Mouse (Mus musculus) testis, adult 2 months (tissue): Measurements from ENCODE around the gene Inpp5f. TPM values are rescaled to one million over a fixed set of nuclear protein-coding genes. Genes with fewer than 3 reads are reported as not detected.
"Not testable (repeated sequence)": the region's sequence is repeated elsewhere in the genome, so short reads cannot be mapped to it uniquely, and the experiment has no call there.

Experiments
- H3K27ac ChIP-seq: fragments of 200-500 bp; 2 replicates; pipeline ENCODE4 v1.5.1; 2012; ENCODE audit warnings: low read depth, low read length; ENCODE audit not compliant: control insufficient read depth, insufficient read depth
- H3K27me3 ChIP-seq: fragments of 200-500 bp; 2 replicates; pipeline ENCODE4 v1.6.1; 2012; ENCODE audit warnings: mild to moderate bottlenecking, low read length, moderate library complexity; ENCODE audit not compliant: control insufficient read depth, insufficient read depth
- H3K36me3 ChIP-seq: fragments of 200-500 bp; 2 replicates; pipeline ENCODE4 v1.6.1; 2012; ENCODE audit warnings: mild to moderate bottlenecking, low read length; ENCODE audit not compliant: control insufficient read depth, insufficient read depth
- H3K4me1 ChIP-seq: fragments of 200-500 bp; 2 replicates; pipeline ENCODE4 v1.6.1; 2012; ENCODE audit warnings: low read length; ENCODE audit not compliant: control insufficient read depth, insufficient read depth
- H3K4me3 ChIP-seq: fragments of 200-500 bp; 2 replicates; pipeline ENCODE4 v1.5.1; 2012; ENCODE audit warnings: low read depth, mild to moderate bottlenecking, low read length, moderate library complexity, mixed read lengths; ENCODE audit not compliant: control insufficient read depth
- CTCF ChIP-seq: fragments of 200-500 bp; IDR thresholded peaks from 2 replicates; pipeline ENCODE4 v1.5.1; 2012; ENCODE audit warnings: low read depth, mild to moderate bottlenecking, inconsistent platforms, low read length, moderate library complexity; ENCODE audit not compliant: control insufficient read depth, insufficient read depth, insufficient replicate concordance
- POLR2A ChIP-seq: fragments of 200-500 bp; IDR thresholded peaks from 2 replicates; pipeline ENCODE4 v1.6.1; 2012; ENCODE audit warnings: low read depth, mild to moderate bottlenecking, inconsistent platforms, low read length, moderate library complexity; ENCODE audit not compliant: control insufficient read depth
- polyA plus RNA-seq: library from polyadenylated mRNA; depleted of rRNA; stranded (reverse); fragments of >200 nt; gene quantifications from 2 replicates; pipeline ENCODE4 v1.2.3, GENCODE M21; 2012

Inpp5f gene
- polyA plus RNA-seq, 1 experiment: 1.5 TPM

- TF ChIP-seq POLR2A: no peak
- Histone ChIP-seq H3K36me3 (no peaks in the 10 kb centered on the region), H3K4me3 (no peak overlapping the region), H3K27ac (no peak overlapping the region), H3K27me3 (no peaks in the 10 kb centered on the region), H3K4me1 (no peaks in the 10 kb centered on the region; the same call in 1 of the 2 replicates)
Observed at GRCm38 (mm10) chr7:128690796-128691195, 79.7 kb downstream of the Inpp5f start.

DNA sequence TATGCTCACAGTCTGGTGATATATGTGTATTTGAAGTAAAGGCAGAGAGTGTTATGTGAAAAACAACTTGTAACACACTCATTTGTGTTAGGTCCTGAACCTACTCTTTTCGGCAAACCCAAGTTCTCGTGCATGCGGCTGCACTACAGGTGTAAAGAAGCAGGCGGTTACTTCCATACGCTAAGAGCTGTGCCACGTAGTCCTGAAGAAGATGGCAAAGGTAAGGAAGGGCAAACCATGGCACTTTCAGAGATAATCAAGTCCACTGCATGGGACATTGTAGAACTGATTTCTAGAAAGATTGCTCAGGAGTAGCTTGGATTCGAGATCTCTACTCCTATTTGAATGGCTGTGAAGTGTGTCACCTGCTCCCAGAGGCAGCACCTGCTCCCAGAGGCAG is 81.0 kb downstream of the Inpp5f start:
- H3K4me3 ChIP-seq: no peak overlapping the region
- H3K4me1 ChIP-seq: no peaks in the 10 kb centered on the region; the same call in 1 of the 2 replicates
- H3K27me3 ChIP-seq: no peaks in the 10 kb centered on the region
- H3K27ac ChIP-seq: no peak overlapping the region
- TF ChIP-seq CTCF (no peak), POLR2A (no peak)
- H3K36me3 ChIP-seq: no peaks in the 10 kb centered on the region

GRCm38 (mm10) chr7:128694848-128695247 is 83.7 kb downstream of the Inpp5f start:
- Histone ChIP-seq H3K4me3 (no peak overlapping the region), H3K27me3 (no peaks in the 10 kb centered on the region), H3K36me3 (no peaks in the 10 kb centered on the region), H3K27ac (no peak overlapping the region), H3K4me1 (no peaks in the 10 kb centered on the region)
- TF ChIP-seq CTCF: no peak
- no peak for TF ChIP-seq POLR2A

GRCm38 (mm10) chr7:128699959-128700358 is 88.8 kb downstream of the Inpp5f start:
- H3K4me3 ChIP-seq, H3K27me3 ChIP-seq, H3K4me1 ChIP-seq, H3K27ac ChIP-seq, H3K36me3 ChIP-seq: not testable (repeated sequence)

GRCm38 (mm10) chr7:128705735-128706134 is 94.6 kb downstream of the Inpp5f start:
- Histone ChIP-seq H3K27me3 (no peaks in the 10 kb centered on the region), H3K36me3 (no peaks in the 10 kb centered on the region), H3K4me1 (no peaks in the 10 kb centered on the region), H3K27ac (no peak overlapping the region), H3K4me3 (no peak overlapping the region)
- TF ChIP-seq CTCF (peak; percentile 99), POLR2A (no peak)

DNA sequence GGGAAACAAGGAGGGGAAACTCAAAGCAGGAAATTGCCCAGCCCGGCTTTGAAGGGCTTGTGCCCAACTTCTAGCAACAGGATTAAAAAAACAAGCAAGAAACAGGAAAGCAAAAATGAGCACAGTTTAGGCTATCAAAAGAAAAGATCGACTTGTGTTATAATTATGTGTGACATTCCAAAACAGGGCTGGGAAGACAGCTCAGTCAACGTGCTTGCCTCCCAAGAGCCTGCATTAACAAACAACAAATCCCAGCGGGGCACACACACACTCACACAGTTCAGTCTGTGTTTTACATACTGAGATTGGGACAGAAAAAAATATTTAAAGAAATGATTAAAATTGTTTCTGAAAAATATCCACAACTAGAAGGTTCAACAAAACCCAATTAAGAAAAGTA is 106.9 kb downstream of the Inpp5f start:
- H3K27ac ChIP-seq: no peak overlapping the region
- H3K4me3 ChIP-seq: no peak overlapping the region
- no peaks in the 10 kb centered on the region for H3K27me3 ChIP-seq
- no peak for TF ChIP-seq POLR2A
- TF ChIP-seq CTCF: no peak
- no peaks in the 10 kb centered on the region for H3K4me1 ChIP-seq
- H3K36me3 ChIP-seq: no peaks in the 10 kb centered on the region

DNA sequence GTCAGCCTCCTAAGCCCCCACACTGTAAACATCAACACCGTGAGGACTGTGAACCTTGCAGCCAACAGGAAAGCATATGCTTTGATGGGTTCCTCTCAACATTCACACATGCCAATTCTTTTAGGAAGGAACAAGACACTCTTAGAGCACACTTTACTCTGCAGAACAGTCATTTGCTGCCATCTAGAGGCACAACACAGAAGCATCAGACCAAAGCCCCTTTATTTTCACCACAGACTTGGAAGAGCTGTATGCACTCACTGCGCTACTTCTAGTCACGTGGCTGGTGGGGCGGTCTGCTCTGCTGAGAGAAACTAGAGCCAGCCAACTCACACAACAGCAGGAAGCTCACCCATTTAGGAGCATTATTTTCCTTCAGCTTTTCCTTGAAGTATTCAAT is 113.6 kb downstream of the Inpp5f start:
- no peak overlapping the region for H3K27ac ChIP-seq
- TF ChIP-seq CTCF (no peak), POLR2A (no peak)
- H3K27me3 ChIP-seq: no peaks in the 10 kb centered on the region
- no peak overlapping the region for H3K4me3 ChIP-seq
- no peaks in the 10 kb centered on the region for H3K4me1 ChIP-seq
- H3K36me3 ChIP-seq: no peaks in the 10 kb centered on the region

GRCm38 (mm10) chr7:128725189-128725588 is 114.1 kb downstream of the Inpp5f start:
- Histone ChIP-seq H3K4me3 (no peak overlapping the region), H3K27ac (no peak overlapping the region), H3K36me3 (no peaks in the 10 kb centered on the region), H3K4me1 (no peaks in the 10 kb centered on the region), H3K27me3 (no peaks in the 10 kb centered on the region)
- no peak for TF ChIP-seq POLR2A
- TF ChIP-seq CTCF: no peak
